Mouse (Mus musculus) midbrain, embryonic 10.5 days (tissue): Measurements from ENCODE around the gene Rbm38. TPM values are rescaled to one million over a fixed set of nuclear protein-coding genes. Genes with fewer than 3 reads are reported as not detected.

ENCODE experiments used
- DNase-seq: peaks from one replicate; pipeline ENCODE4 v3.0.0-alpha.2; 2017; ENCODE audit warnings: low spot score
- H3K27ac ChIP-seq: fragments of 300-500 bp; sonication (generic); replicated peaks from 2 replicates; pipeline ENCODE4 v1.5.1; 2016; ENCODE audit warnings: mild to moderate bottlenecking
- H3K27me3 ChIP-seq: fragments of 300-500 bp; sonication (generic); 2 replicates; pipeline ENCODE4 v1.6.1; 2016; ENCODE audit warnings: low read depth, mild to moderate bottlenecking; ENCODE audit not compliant: poor library complexity, severe bottlenecking
- H3K36me3 ChIP-seq: fragments of 300-500 bp; sonication (generic); 2 replicates; pipeline ENCODE4 v1.6.1; 2016; ENCODE audit warnings: mild to moderate bottlenecking, moderate library complexity
- H3K4me1 ChIP-seq: fragments of 300-500 bp; sonication (generic); 2 replicates; pipeline ENCODE4 v1.6.1; 2016
- H3K4me3 ChIP-seq: fragments of 300-500 bp; sonication (generic); 2 replicates; pipeline ENCODE4 v1.5.1; 2016; ENCODE audit warnings: mild to moderate bottlenecking, moderate library complexity
- H3K9me3 ChIP-seq: fragments of 300-500 bp; sonication (generic); replicated peaks from 2 replicates; pipeline ENCODE4 v1.6.1; 2016; ENCODE audit warnings: mild to moderate bottlenecking
- WGBS: fragments of 180-500 bp; shearing (Covaris S2); methylation state at CpG from one replicate; pipeline ENCODE4 v1.1.7; 2016; 5-methylcytosine and 5-hydroxymethylcytosine counted together
- polyA plus RNA-seq: library from polyadenylated mRNA; unstranded; fragments of >200 nt; fragmentation: Nextera tagmentation; extraction: Ambion mirVana; gene quantifications from 2 replicates; pipeline ENCODE4 v1.2.1, GENCODE M21; 2016

Rbm38 gene
- polyA plus RNA-seq, 1 experiment from 2014 or later, result 107 TPM

- H3K27me3 ChIP-seq, result peaks cover 7% of the 10 kb centered on the region; the same call in 1 of the 2 replicates
- H3K4me3 ChIP-seq, result no peak overlapping the region
- no peak overlapping the region for H3K27ac ChIP-seq
- peaks cover 20% of the 10 kb centered on the region for H3K4me1 ChIP-seq
- DNase-seq, result peak; percentile 69
- H3K9me3 ChIP-seq, result no peaks in the 10 kb centered on the region
- WGBS, result 16% methylated on average over 4 of the region's 4 CpGs
- 0 out of 2 replicates have a peak, but pooled peaks cover under 1% of the 10 kb centered on the region for H3K36me3 ChIP-seq
Observed at GRCm38 (mm10) chr2:172996207-172996606, 24.1 kb upstream of the Rbm38 start.

- Histone ChIP-seq H3K9me3 (no peaks in the 10 kb centered on the region), H3K27me3 (peaks cover 7% of the 10 kb centered on the region; the same call in 1 of the 2 replicates), H3K4me3 (no peak overlapping the region), H3K4me1 (peaks cover 23% of the 10 kb centered on the region), H3K27ac (no peak overlapping the region), H3K36me3 (peaks cover 16% of the 10 kb centered on the region)
- no peak for DNase-seq
- WGBS, result 72% methylated on average over 11 of the region's 11 CpGs
Observed at GRCm38 (mm10) chr2:172997748-172998147, 22.6 kb upstream of the Rbm38 start.

- peaks cover 23% of the 10 kb centered on the region for H3K36me3 ChIP-seq
- H3K4me1 ChIP-seq, result peaks cover 23% of the 10 kb centered on the region
- WGBS, result 73% methylated on average over 7 of the region's 7 CpGs
- H3K9me3 ChIP-seq, result no peaks in the 10 kb centered on the region
- H3K4me3 ChIP-seq, result no peak overlapping the region
- no peak for DNase-seq
- no peak overlapping the region for H3K27ac ChIP-seq
- H3K27me3 ChIP-seq, result peaks cover 7% of the 10 kb centered on the region; the same call in 1 of the 2 replicates
Observed at GRCm38 (mm10) chr2:172998478-172998877, 21.8 kb upstream of the Rbm38 start.

- Histone ChIP-seq H3K4me3 (peak within 1 kb of the TSS; percentile 98), H3K36me3 (peaks cover 36% of the 10 kb centered on the region), H3K4me1 (peaks cover 23% of the 10 kb centered on the region), H3K27ac (peak within 1 kb of the TSS; percentile 98), H3K9me3 (no peaks in the 10 kb centered on the region), H3K27me3 (peaks cover 7% of the 10 kb centered on the region; the same call in 1 of the 2 replicates)
- WGBS, result under 1% methylated on average over 45 of the region's 45 CpGs
- DNase-seq, result peak; percentile 99
Observed at GRCm38 (mm10) chr2:172999630-173000284, 20.5 kb upstream of the Rbm38 start, which contains the start of gene Rae1. Rae1 (plus strand) TSS chr2:173000117.

GRCm38 (mm10) chr2:173000285-173000652 is 20.0 kb upstream of the Rbm38 start:
- DNase-seq, result no peak
- Histone ChIP-seq H3K36me3 (peaks cover 41% of the 10 kb centered on the region), H3K9me3 (no peaks in the 10 kb centered on the region), H3K27me3 (peaks cover 7% of the 10 kb centered on the region; the same call in 1 of the 2 replicates), H3K4me3 (peak overlapping the region; percentile 98), H3K4me1 (peaks cover 23% of the 10 kb centered on the region), H3K27ac (peak overlapping the region; percentile 98)
- WGBS, result under 1% methylated on average over 42 of the region's 42 CpGs

GRCm38 (mm10) chr2:173000921-173001320 is 19.4 kb upstream of the Rbm38 start:
- DNase-seq, result no peak
- peaks cover 20% of the 10 kb centered on the region for H3K4me1 ChIP-seq
- H3K36me3 ChIP-seq, result peaks cover 47% of the 10 kb centered on the region
- H3K9me3 ChIP-seq, result no peaks in the 10 kb centered on the region
- peak overlapping the region; percentile 98 for H3K4me3 ChIP-seq
- peaks cover 7% of the 10 kb centered on the region; the same call in 1 of the 2 replicates for H3K27me3 ChIP-seq
- WGBS, result 26% methylated on average over 8 of the region's 8 CpGs
- peak overlapping the region; percentile 98 for H3K27ac ChIP-seq

- Histone ChIP-seq H3K27me3 (no peaks in the 10 kb centered on the region), H3K9me3 (no peaks in the 10 kb centered on the region), H3K4me1 (peaks cover 18% of the 10 kb centered on the region), H3K4me3 (no peak overlapping the region), H3K27ac (no peak overlapping the region), H3K36me3 (peaks cover 75% of the 10 kb centered on the region)
- no peak for DNase-seq
- WGBS, result 96% methylated on average over 8 of the region's 8 CpGs
Observed at GRCm38 (mm10) chr2:173003737-173004136, 16.6 kb upstream of the Rbm38 start.

- no peaks in the 10 kb centered on the region for H3K4me1 ChIP-seq
- peaks cover 99% of the 10 kb centered on the region for H3K36me3 ChIP-seq
- WGBS, result 79% methylated on average over 3 of the region's 3 CpGs
- no peaks in the 10 kb centered on the region for H3K27me3 ChIP-seq
- no peak overlapping the region for H3K27ac ChIP-seq
- H3K4me3 ChIP-seq, result no peak overlapping the region
- no peaks in the 10 kb centered on the region for H3K9me3 ChIP-seq
- no peak for DNase-seq
Observed at GRCm38 (mm10) chr2:173010220-173010717, 10.0 kb upstream of the Rbm38 start.

GRCm38 (mm10) chr2:173011440-173011839 is 8.9 kb upstream of the Rbm38 start:
- no peak overlapping the region for H3K27ac ChIP-seq
- no peaks in the 10 kb centered on the region for H3K4me1 ChIP-seq
- WGBS, result 95% methylated on average over 8 of the region's 8 CpGs
- H3K36me3 ChIP-seq, result peaks cover 100% of the 10 kb centered on the region
- no peak overlapping the region for H3K4me3 ChIP-seq
- H3K9me3 ChIP-seq, result no peaks in the 10 kb centered on the region
- no peak for DNase-seq
- H3K27me3 ChIP-seq, result no peaks in the 10 kb centered on the region

GRCm38 (mm10) chr2:173014741-173015287 is 5.5 kb upstream of the Rbm38 start:
- Histone ChIP-seq H3K4me1 (peaks cover 16% of the 10 kb centered on the region), H3K4me3 (no peak overlapping the region), H3K36me3 (peaks cover 67% of the 10 kb centered on the region), H3K9me3 (no peaks in the 10 kb centered on the region), H3K27ac (no peak overlapping the region), H3K27me3 (peaks cover 31% of the 10 kb centered on the region)
- WGBS, result 87% methylated on average over 7 of the region's 7 CpGs
- no peak for DNase-seq

- 56% methylated on average over 6 of the region's 6 CpGs for WGBS
- Histone ChIP-seq H3K9me3 (no peaks in the 10 kb centered on the region), H3K4me3 (no peak overlapping the region), H3K27me3 (peaks cover 45% of the 10 kb centered on the region), H3K27ac (no peak overlapping the region), H3K4me1 (peaks cover 34% of the 10 kb centered on the region), H3K36me3 (peaks cover 35% of the 10 kb centered on the region)
- no peak for DNase-seq
Observed at GRCm38 (mm10) chr2:173017940-173018339, 2.4 kb upstream of the Rbm38 start.

- H3K4me3 ChIP-seq, result peak overlapping the region; percentile 9; the same call in 1 of the 2 replicates
- no peak overlapping the region for H3K27ac ChIP-seq
- H3K4me1 ChIP-seq, result peaks cover 41% of the 10 kb centered on the region
- H3K36me3 ChIP-seq, result peaks cover 34% of the 10 kb centered on the region
- H3K9me3 ChIP-seq, result no peaks in the 10 kb centered on the region
- WGBS, result 20% methylated on average over 8 of the region's 8 CpGs
- DNase-seq, result no peak
- peaks cover 45% of the 10 kb centered on the region for H3K27me3 ChIP-seq
Observed at GRCm38 (mm10) chr2:173018618-173019017, 1.7 kb upstream of the Rbm38 start.

GRCm38 (mm10) chr2:173019322-173019721 is 976 bp upstream of the Rbm38 start:
- Histone ChIP-seq H3K4me1 (peaks cover 48% of the 10 kb centered on the region), H3K9me3 (no peaks in the 10 kb centered on the region), H3K4me3 (peak overlapping the region; percentile 56), H3K36me3 (peaks cover 34% of the 10 kb centered on the region), H3K27me3 (peaks cover 45% of the 10 kb centered on the region), H3K27ac (peak overlapping the region; percentile 80)
- 13% methylated on average over 9 of the region's 9 CpGs for WGBS
- no peak for DNase-seq
